Mouse (Mus musculus): Measurements from ENCODE around the gene Mrps6.

DNA sequence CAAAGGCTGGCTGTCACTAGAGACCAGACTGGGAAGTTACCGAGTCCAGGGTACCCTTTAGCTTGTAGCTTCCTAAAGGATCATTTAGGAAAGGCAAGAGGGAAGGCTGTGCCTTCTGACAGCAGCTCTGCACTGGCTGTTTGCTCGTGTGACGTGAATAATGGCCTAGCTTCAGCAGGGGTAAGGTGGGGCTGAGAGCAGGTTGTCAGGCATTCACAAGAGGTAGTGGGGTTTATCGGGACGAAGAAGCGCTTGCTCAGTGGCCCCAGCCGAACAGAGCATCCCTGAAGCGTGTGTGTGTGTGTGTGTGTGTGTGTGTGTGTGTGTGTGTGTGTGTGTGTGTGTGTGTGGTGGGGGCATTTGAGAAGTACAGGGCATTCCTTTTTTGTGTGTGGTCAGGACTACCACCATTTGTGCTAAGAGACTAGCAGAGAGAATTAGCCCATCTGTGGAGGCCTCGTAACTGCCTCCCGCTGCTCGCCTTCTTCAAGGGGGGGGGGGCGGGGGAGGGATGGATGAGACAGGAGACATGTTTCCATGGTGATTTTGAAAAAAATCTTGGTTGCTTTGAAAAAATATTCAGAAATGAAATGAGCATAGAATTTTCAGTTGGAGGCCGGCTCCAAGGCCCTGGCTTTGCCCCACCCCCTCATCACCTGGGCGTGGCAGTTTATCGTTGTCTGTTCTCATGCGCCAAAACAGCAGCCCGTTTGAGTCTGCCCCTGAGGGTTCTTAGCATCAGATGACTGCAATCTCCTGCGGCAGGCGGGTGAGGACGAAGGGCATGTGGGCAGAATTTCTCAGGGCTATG lies 57.7 kb downstream of the Mrps6 start:
- TF ChIP-seq CTCF (IDR thresholded peaks at IDR 0.05; ENCODE audit: low read depth, low read length) (no peak), GATA2 (IDR thresholded peaks at IDR 0.05; ENCODE audit: borderline replicate concordance, low read depth, low read length) (no peak), TAL1 (conservative IDR thresholded peaks at IDR 0.05; ENCODE audit: low read depth, low read length) (no peak), GATA1 (IDR thresholded peaks at IDR 0.05; ENCODE audit: borderline replicate concordance, low read length) (no peak)

All from G1E (cell line).